Mouse (Mus musculus) G1E (cell line): ENCODE results near the gene Zmat5.

ENCODE experiments used
- CTCF ChIP-seq: IDR thresholded peaks from 2 replicates; pipeline ENCODE4 v1.5.1; 2012; ENCODE audit warnings: low read depth, low read length, inconsistent platforms, mixed read lengths
- GATA1 ChIP-seq: IDR thresholded peaks from 2 replicates; pipeline ENCODE4 v1.6.1; 2012; ENCODE audit warnings: borderline replicate concordance, low read length, inconsistent platforms, mixed read lengths
- GATA2 ChIP-seq: IDR thresholded peaks from 2 replicates; pipeline ENCODE4 v1.6.1; 2012; ENCODE audit warnings: low read depth, low read length, inconsistent platforms, borderline replicate concordance
- POLR2AphosphoS5 ChIP-seq: IDR thresholded peaks from 2 replicates; pipeline ENCODE4 v1.6.1; 2012; ENCODE audit warnings: low read depth, low read length, inconsistent platforms; ENCODE audit not compliant: insufficient replicate concordance
- TAL1 ChIP-seq: conservative IDR thresholded peaks from 2 replicates; pipeline ENCODE4 v1.6.1; 2012; ENCODE audit warnings: low read depth, low read length, inconsistent platforms, mixed read lengths

GRCm38 (mm10) chr11:4697043-4697983 is 7.2 kb upstream of the Zmat5 start:
- TF ChIP-seq CTCF (no peak), GATA1 (no peak), TAL1 (no peak), POLR2AphosphoS5 (no peak), GATA2 (no peak)
